Mouse (Mus musculus) brain, embryonic 14.5 days (tissue): ENCODE results near the gene Prim2. TPM values are rescaled to one million over a fixed set of nuclear protein-coding genes. Genes with fewer than 3 reads are reported as not detected.
"Not testable (repeated sequence)": the region's sequence is repeated elsewhere in the genome, so short reads cannot be mapped to it uniquely, and the experiment has no call there.

Experiments
- DNase-seq: peaks from one replicate; pipeline ENCODE4 v3.0.0-alpha.2; 2011; ENCODE audit warnings: low read depth
- CTCF ChIP-seq: fragments of 200-500 bp; IDR thresholded peaks from 2 replicates; pipeline ENCODE4 v1.5.1; 2012; ENCODE audit warnings: inconsistent platforms, mild to moderate bottlenecking, moderate library complexity, borderline replicate concordance; ENCODE audit not compliant: insufficient read depth, insufficient read length; ENCODE audit errors: extremely low read depth
- POLR2A ChIP-seq: fragments of 200-500 bp; IDR thresholded peaks from 2 replicates; pipeline ENCODE4 v1.6.1; 2012; ENCODE audit warnings: mild to moderate bottlenecking, inconsistent platforms, borderline replicate concordance; ENCODE audit not compliant: poor library complexity, insufficient read depth, insufficient read length, severe bottlenecking; ENCODE audit errors: extremely low read depth
- polyA plus RNA-seq: library from polyadenylated mRNA; depleted of rRNA; stranded (reverse); fragments of >200 nt; gene quantifications from 2 replicates; pipeline ENCODE4 v1.2.3, GENCODE M21; 2012

Gene Prim2
- polyA plus RNA-seq, 1 experiment = 22.4 TPM

DNA sequence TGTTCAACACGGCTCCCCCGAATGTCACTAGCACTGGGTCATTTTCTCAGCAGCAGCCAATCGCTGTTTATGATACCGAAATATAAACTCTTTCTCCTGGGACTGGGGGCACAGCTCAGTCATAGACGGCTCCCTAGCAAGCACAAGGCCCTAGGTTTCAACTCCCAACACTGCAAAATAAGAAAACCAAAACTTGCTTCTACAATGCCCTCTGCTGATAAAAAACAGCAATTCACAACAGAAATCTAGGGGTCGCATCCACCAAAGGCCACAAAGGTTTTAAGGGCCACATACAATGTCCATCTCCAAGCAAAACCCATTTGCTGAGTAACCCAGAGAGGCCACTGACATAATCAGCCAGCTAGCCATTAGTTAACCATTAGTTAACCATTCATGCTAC is 41.8 kb downstream of the Prim2 start:
- TF ChIP-seq POLR2A (no peak), CTCF (no peak)
- DNase-seq = no peak

DNA sequence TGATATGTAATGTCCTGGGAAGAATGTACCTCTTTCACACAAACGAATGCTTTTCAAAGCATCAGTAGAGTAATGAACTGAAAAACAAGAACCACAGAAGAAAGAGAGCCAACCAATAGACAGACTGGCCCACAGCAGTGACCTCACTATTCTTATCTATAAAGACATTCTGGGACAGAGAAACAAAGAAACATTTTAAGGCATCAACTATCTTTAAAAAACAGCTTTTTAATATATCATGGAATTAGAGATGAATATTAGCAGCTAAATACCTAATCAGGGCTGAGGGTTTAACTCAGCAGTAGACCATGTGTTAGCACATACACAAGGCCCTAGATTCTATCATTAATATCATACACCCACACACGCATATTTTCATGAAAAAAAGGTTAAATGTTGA is 42.5 kb downstream of the Prim2 start:
- DNase-seq = no peak
- TF ChIP-seq POLR2A (no peak), CTCF (no peak)

DNA sequence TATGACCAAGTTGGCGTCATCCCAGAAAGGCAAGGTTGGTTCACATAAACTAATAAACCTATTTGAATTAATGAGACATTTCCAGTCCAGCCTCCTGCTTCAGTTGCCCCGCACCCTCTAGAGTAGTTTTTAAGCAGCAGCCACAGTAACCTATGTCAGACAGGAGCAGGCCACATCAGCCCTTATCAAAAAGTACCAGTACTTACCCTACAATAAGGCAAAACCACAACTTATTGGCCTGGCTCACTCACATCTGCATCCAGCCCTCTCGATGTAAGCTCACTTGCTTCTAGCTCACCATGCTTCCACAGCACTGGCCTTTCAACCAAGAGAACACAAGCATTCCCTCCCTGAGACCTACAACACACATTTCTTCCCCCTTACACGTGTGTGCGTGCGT is 44.7 kb downstream of the Prim2 start:
- no peak for DNase-seq
- no peak for TF ChIP-seq CTCF
- no peak for TF ChIP-seq POLR2A

DNA sequence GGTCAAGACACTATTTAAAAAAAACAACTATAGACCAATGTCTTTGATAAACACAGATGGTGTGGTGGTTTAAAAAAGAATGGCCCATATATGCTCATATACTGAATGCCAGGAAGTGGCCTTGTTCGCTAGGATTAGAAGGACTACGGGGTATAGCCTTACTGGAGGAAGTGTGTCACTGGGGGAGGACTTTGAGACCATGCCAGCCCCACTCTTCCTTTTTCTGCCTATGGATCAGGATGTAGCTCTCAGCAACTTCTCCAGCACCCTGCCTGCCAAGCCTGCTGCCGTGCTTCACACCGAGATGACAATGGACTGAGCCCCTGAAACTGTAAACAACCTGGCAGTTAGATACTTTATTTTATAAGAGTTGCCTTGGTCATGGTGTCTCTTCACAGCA is 45.2 kb downstream of the Prim2 start:
- no peak for DNase-seq
- TF ChIP-seq POLR2A (no peak), CTCF (no peak)

DNA sequence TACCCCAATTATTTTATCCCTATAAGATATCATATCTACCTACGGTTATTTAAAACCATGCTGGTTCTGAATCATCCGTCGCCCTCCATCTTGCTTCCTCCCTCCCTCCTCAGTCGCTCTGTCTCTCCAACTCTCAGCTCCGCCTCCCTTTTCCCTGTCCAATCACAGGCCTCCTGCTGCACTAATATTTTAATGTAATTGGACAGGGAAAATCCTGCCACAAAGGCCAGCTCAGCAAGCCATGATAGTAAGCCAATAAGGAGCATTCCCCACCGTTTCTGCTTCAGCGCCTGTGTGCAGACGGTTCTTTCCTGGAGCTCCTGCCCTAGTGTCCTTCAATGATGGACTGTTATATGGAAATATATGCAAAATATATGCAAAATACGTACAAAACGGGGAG is 47.8 kb downstream of the Prim2 start:
- no peak for DNase-seq
- TF ChIP-seq CTCF (no peak), POLR2A (no peak)

DNA sequence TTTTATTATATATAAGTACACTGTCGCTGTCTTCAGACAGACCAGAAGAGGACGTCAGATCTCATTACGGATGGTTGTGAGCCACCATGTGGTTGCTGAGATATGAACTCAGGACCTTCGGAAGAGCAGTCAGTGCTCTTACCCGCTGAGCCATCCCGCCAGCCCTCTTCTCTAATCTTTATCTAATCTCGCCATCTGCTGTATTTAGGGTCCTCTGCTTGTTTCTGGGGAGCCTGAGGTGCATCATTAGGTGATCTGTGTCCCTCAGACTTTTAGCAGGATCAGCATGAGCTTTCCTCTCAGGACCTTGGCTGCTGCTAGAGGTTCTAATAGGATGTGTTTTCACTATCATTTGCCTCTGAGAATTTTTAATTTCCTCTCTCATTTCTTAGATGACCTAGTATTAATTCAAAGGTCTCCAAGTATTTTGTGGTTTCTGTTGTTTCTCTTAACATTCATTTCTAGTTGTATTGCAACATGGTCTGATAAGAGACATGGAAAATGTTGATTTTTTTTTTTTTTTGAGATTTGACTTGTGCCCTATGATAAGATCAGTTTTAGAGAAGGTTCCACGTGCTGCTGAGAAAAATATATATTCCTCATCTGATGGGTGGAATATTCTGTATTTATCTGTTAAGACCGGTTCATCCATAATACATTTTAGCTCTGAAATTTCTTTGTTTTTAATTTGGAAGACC is 49.4 kb downstream of the Prim2 start:
- TF ChIP-seq POLR2A (no peak), CTCF (no peak)
- no peak for DNase-seq

DNA sequence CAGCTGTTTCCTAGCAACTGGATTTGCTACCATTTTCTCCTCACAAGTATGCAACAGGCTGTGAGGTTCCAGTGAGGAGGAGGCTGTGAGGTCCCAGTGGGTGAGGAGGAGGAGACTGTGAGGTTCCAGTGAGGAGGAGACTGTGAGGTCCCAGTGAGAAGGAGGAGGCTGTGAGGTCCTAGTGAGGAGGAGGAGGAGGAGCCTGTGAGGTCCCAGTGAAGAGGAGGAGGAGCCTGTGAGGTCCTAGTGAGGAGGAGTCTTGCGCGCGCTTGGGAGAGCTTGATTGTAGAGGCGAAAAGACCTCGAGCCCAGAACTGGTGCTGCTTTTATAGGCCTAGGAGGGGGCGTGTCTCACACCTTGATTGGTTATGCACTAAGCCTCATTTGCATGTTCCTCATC is 53.0 kb downstream of the Prim2 start:
- not testable (repeated sequence) for DNase-seq

DNA sequence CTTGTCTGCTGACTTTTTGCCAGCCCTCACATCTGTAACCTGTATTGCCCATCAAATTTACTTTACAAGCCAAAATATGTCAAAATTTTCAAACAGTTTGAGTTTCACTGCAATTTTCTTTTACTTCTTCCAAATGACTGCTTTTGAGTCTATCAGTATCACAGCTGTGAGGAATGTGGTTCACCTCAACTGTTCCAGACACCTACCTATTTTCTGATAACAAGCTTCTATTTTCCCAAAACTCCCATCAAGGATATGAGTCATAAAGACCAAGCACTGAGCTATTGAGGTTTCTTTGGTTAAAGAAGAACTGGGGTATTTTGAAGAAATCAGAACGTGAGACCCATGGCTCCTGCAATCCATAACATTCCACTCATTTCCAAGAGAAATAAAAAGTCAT is 57.5 kb downstream of the Prim2 start:
- TF ChIP-seq CTCF (no peak), POLR2A (no peak)
- no peak for DNase-seq

DNA sequence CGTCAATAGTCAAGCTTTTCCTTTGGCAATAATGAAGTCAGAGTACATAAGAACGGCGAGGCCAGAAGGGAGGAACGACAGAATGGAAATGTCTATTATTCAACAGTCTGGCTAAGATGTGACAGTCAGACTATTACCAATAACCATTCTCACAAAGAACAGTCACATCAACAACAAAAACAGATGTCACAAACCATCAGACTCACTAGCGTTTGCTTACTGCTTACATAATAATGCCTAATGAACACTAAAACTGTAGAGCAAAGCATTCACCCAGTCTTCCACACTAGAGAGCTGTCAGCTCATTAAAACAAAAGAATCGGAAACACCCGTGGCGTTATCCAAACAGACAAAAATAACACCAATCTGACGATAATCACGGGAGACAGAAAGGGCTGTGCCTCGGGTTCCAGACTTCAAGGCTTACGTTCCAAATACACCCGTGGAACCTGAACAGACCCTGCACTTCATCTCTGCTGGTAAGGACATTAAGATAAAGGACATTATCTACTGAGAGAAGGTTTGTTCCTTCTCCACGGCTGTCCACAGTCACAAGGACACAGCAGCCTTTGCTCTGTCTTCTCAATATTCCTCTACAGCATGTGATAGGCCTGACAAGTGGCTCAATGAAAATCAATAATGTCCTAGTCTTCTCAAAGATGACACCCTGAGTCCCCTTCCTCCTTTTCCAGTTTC is 59.4 kb downstream of the Prim2 start:
- DNase-seq = peak; percentile 72
- TF ChIP-seq POLR2A = no peak
- no peak for TF ChIP-seq CTCF

DNA sequence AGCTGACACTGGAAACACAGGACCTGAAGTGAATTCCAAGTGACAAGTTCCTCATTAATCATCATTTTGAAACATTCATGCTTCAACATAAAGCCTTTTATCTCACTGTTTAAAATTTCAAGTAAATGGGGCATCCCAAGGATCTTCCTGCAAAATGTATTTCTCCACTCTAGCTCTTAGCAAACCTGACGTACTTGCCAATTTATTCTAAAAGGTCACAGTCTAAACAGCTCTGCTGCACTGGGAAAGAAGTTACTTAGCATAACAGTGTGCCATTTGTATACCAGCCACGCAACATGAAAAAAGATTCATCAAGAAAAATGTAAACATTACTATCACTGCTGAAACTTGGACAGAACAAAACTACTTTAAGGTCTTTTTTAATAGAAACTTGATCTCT is 61.5 kb downstream of the Prim2 start:
- TF ChIP-seq CTCF (no peak), POLR2A (no peak)
- peak; percentile 48 for DNase-seq

DNA sequence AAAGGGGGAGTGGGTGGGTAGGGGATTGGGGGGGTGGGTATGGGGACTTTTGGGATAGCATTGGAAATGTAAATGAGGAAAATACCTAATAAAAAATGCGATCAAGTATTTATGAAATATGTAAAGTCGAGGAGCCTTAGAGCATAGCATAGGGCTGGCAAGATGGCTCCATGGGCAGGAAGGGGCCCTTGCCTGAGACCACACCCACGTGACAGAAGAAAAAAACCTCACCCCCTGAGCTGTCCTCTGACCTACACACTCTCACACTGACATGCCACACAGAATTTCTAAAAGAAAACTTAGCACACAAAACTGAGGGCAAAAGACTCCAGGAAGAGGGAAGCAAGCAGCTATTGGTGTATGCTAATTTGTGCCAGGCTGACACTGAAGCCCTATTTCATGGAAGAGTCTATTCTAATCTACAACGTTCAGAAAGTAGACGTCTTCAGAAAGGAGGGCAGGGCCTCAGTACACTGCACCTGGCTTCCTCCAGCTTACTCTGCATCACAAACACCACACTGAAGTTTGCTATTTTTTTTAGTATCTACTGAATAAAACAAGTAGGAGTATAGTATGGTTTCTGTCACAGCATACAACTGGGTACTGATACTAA is 65.4 kb downstream of the Prim2 start:
- TF ChIP-seq POLR2A (no peak), CTCF (no peak)
- DNase-seq = no peak

DNA sequence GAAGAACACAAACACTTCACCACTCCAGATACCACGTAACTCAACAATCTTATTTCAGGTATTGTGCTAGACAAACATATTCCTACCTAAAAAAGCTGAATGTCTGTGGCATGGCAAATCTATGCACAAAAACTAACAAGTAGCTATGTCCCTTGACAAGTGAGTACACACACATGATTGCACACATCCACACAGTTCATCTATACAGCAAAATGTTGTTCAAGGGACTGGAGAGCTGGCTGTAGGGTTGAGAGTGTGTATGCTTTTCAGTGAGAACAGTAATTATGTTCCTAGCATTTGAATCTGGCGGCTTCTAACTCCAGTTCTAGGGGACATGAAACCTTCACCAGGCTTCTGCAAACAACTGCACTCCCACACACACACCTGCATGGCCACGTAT is 69.9 kb downstream of the Prim2 start:
- TF ChIP-seq CTCF = no peak
- no peak for DNase-seq
